Mouse (Mus musculus): ENCODE measurements at regions not wholly inside any gene's neighbourhood (a gene's known extent, or its start where the extent isn't known, plus 50 kb on each side); places are given as distances from the start of the nearest gene placed in this dataset.

DNA sequence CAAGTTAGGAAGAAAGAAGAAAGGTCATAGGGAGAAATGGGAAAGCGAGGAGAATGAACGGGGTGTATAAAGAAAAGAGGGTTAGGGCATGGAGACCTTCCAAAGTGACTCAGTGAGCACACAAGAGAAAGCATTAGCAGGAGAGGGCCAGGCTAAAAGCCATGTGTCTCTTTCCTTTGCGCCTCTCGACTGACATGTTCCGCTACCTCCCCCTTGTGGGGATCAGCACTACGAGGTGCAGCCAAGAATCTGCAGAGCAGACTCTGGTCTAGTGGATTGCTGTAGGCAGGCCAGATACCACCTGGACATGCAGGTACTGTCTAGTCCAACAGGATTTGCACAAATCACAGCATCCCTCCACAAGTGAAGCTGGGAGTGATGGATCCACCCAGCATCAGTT is 54.0 kb downstream of the Kcna5 start:
- Histone ChIP-seq H3K4me3 (no peak overlapping the region), H3K27me3 (no peaks in the 10 kb centered on the region; the same call in 1 of the 2 replicates), H3K9me3 (no peaks in the 10 kb centered on the region), H3K27ac (replicated peaks) (no peak overlapping the region), H3K9ac (no peak overlapping the region), H3K4me2 (no peak overlapping the region), H3K36me3 (no peaks in the 10 kb centered on the region), H3K4me1 (replicated peaks) (peaks cover 4% of the 10 kb centered on the region; the same call in 1 of the 2 replicates)
- WGBS, result 60% methylated on average over 6 of the region's 6 CpGs
- ATAC-seq (ENCODE audit: low read depth), result no peak

DNA sequence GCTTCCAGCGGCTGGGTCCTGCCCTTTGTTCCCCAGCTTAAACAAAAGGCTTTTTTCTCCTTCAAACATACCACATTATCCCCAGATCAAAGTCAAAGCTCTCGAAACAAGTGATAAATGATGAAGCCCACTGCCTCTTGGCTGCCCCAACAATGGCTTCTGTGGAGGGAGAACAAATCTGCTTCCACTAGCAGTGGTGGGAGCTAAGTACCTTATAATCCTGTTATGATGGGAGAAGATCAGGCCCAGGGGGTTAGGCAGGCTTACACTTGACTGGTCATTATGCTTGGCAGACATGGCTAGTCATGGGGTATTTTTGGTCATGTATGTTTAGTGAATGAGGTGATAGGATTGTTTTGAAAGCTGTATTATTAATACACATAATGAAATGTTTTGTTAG is 57.7 kb downstream of the Kcna5 start:
- no peak overlapping the region for H3K4me3 ChIP-seq
- H3K4me1 ChIP-seq (replicated peaks), result peaks cover 4% of the 10 kb centered on the region; the same call in 1 of the 2 replicates
- no peak overlapping the region for H3K4me2 ChIP-seq
- no peak for ATAC-seq (ENCODE audit: low read depth)
- H3K27ac ChIP-seq (replicated peaks), result no peak overlapping the region
- no peaks in the 10 kb centered on the region for H3K27me3 ChIP-seq
- H3K36me3 ChIP-seq, result no peaks in the 10 kb centered on the region
- no peaks in the 10 kb centered on the region for H3K9me3 ChIP-seq
- no peak overlapping the region for H3K9ac ChIP-seq
- 6% methylated on average over 2 of the region's 2 CpGs for WGBS

DNA sequence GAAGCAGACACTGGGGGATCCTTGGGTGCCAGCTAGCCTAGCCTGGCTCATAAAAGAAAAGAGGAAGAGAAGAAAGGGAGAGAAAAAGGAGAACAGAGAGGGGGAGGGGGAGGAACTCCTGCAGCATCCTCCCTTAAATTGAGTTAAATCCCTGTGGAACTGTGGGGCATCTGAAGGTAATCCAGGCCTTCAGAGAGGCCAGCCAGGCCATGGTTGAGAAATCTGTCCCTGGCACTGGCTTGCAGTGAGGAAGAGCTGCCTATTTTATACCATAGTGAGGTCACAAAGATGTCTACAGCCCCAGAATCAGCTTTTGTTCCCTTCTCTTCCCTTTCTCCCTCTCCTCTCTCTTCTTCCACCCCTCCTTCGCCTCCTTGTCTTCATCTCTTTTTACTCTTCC is 58.5 kb downstream of the Kcna5 start:
- Histone ChIP-seq H3K27ac (replicated peaks) (no peak overlapping the region), H3K27me3 (no peaks in the 10 kb centered on the region), H3K36me3 (no peaks in the 10 kb centered on the region), H3K4me2 (no peak overlapping the region), H3K4me1 (replicated peaks) (peaks cover 4% of the 10 kb centered on the region; the same call in 1 of the 2 replicates), H3K9ac (no peak overlapping the region), H3K9me3 (no peaks in the 10 kb centered on the region), H3K4me3 (no peak overlapping the region)
- 73% methylated on average over 1 of the region's 1 CpGs for WGBS
- no peak for ATAC-seq (ENCODE audit: low read depth)

DNA sequence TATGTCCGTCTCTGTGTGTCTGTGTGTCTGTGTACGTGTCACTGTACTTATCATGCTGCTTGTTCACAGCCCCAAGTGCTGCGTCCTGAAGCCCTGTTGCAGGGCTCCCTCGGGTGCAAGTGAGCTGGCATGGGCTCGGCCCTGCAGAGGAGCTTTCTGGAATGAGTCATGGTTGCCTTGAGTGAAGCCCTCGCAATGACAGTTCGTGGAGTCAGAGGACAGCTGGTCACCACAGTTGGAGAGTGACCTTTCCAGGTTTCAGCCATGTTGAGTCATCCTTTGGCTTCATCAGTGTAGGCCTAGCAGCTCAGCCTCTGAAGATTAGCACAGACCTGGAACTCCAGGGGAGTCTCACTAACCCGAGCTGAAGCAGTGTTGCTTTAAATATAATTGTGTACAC is 59.7 kb downstream of the Kcna5 start:
- H3K27ac ChIP-seq (replicated peaks), result no peak overlapping the region
- H3K36me3 ChIP-seq, result no peaks in the 10 kb centered on the region
- no peak overlapping the region for H3K4me2 ChIP-seq
- 78% methylated on average over 8 of the region's 8 CpGs for WGBS
- no peak for ATAC-seq (ENCODE audit: low read depth)
- H3K27me3 ChIP-seq, result no peaks in the 10 kb centered on the region
- H3K9ac ChIP-seq, result no peak overlapping the region
- H3K9me3 ChIP-seq, result no peaks in the 10 kb centered on the region
- peaks cover 9% of the 10 kb centered on the region; the same call in 1 of the 2 replicates for H3K4me1 ChIP-seq (replicated peaks)
- H3K4me3 ChIP-seq, result no peak overlapping the region

DNA sequence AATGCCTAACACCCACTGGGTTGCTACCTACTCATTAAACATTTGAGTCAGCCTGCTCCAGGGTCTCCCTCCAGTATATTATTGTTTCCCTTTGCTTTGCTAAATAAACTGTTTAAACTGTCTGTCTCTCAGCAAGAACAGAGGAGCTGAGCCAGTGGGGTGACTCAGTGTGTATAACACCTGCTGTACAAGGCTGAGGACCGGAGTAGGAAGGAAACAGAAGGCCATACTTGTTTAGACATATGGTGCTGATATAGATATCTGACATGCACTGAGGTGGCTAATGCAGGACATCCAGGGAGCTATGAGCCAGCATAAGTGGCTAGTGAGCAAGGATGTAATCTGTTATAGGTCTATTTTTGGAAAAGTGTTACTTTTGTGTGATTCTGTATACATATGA is 81.5 kb downstream of the Kcna5 start:
- Histone ChIP-seq H3K9ac (no peak overlapping the region), H3K36me3 (no peaks in the 10 kb centered on the region), H3K27me3 (no peaks in the 10 kb centered on the region), H3K4me3 (no peak overlapping the region), H3K9me3 (no peaks in the 10 kb centered on the region), H3K27ac (replicated peaks) (no peak overlapping the region), H3K4me2 (no peak overlapping the region), H3K4me1 (replicated peaks) (no peaks in the 10 kb centered on the region)
- no peak for ATAC-seq (ENCODE audit: low read depth)
- 59% methylated on average over 1 of the region's 1 CpGs for WGBS

DNA sequence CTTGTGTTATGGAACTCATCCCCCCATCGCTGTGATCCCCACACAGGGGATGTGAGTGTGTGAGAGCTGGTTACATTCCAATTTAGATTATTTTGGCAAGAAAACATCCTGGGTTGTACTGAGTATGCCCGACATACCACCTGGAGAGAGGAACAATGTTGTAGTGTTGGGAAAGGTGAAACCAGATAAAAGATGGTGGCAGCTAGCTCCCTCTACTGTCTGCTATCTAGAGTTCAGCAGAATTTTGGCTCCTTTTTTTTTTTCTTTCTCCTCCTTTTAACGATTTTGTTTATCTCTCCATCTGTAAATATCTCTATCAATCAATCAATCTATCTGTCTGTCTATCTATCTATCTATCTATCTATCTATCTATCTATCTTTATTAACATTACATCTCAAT is 89.7 kb downstream of the Kcna5 start:
- Histone ChIP-seq H3K9me3 (no peaks in the 10 kb centered on the region), H3K27ac (replicated peaks) (no peak overlapping the region), H3K9ac (no peak overlapping the region), H3K4me1 (replicated peaks) (no peaks in the 10 kb centered on the region), H3K36me3 (no peaks in the 10 kb centered on the region), H3K4me2 (no peak overlapping the region), H3K4me3 (no peak overlapping the region), H3K27me3 (no peaks in the 10 kb centered on the region)
- no peak for ATAC-seq (ENCODE audit: low read depth)
- 39% methylated on average over 3 of the region's 3 CpGs for WGBS

DNA sequence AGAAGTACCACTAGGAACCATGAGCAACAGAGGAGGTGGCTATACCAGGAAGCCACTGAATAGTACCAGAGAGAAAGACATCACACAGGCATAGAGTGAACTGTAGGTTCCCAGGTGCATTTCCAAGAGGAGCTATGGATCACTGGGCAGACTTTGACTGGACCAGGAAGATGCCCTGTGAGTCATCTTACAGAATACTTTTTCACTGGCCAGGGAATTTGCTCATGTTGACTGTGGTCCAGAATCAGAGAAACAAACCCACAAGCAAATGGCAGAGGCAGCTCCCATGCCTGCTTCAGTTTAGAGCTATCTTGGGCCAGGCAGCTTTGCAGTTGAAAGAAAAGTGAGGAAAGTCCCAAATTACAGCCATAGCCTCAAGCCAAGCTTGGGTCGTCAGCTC is 95.0 kb downstream of the Kcna5 start:
- Histone ChIP-seq H3K36me3 (no peaks in the 10 kb centered on the region), H3K4me1 (replicated peaks) (no peaks in the 10 kb centered on the region), H3K4me2 (no peak overlapping the region), H3K9me3 (no peaks in the 10 kb centered on the region), H3K9ac (no peak overlapping the region), H3K27ac (replicated peaks) (no peak overlapping the region), H3K4me3 (no peak overlapping the region), H3K27me3 (no peaks in the 10 kb centered on the region)
- ATAC-seq (ENCODE audit: low read depth), result no peak
- WGBS, result 57% methylated on average over 1 of the region's 1 CpGs

DNA sequence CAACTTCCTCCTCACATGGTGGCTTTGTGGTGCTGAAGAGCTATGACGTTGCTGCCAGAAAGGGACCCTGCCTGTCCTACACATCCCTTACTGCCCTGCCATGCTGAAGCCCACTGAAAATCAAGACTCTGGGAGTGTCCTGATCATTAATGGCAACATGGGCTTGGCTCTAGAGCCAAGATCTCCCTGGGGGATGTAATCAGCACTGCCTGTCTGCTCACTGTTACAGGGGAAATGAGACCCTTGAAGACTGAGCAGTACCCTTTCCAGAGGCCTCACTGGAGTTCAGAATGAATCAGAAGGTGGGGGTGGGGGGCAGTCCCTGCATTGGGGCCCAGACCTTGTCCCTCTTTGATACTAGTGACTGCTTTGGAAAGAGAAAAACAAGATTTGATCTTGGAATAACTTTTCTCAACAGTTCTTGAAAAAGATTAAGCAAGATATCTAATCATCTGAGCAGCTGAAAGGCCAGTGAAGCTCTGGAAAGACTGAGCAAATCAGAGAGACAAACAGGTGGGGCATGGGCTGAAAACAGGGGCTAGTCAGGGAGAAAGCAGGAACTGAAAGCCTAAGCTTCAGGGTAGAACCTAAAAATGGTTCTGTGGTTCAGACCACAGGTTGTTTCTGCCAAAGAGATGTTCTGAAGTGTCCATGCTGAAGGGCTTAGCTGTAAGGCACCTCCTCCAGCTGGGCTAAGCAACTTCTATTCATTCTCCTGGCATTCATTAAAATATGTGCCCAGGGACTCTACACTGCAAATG is 97.1 kb downstream of the Kcna5 start:
- H3K4me2 ChIP-seq, result no peak overlapping the region
- no peak for ATAC-seq (ENCODE audit: low read depth)
- H3K9me3 ChIP-seq, result no peaks in the 10 kb centered on the region
- WGBS, result 77% methylated on average over 1 of the region's 1 CpGs
- H3K9ac ChIP-seq, result no peak overlapping the region
- H3K36me3 ChIP-seq, result no peaks in the 10 kb centered on the region
- no peak overlapping the region for H3K27ac ChIP-seq (replicated peaks)
- no peaks in the 10 kb centered on the region for H3K27me3 ChIP-seq
- H3K4me1 ChIP-seq (replicated peaks), result no peaks in the 10 kb centered on the region
- no peak overlapping the region for H3K4me3 ChIP-seq

DNA sequence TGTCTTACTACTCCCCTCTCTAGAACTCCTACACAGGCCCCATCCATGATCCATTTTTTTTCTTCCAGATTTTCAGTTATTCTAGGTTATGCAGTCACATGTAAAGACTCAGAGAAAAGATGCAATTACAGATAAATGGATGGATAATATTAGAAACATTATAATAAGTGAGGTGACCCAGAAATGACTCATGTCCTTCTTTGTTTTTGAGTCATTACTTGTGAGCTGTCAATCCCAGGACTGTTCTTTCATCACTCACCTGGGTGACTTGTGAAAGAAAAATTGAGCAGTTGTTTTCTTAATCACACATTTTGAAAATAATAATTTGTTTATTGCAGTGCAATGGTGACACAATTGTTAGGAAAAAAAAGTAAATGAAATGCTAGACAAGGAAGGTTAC is 108.0 kb downstream of the Kcna5 start:
- ATAC-seq (ENCODE audit: low read depth), result no peak
- Histone ChIP-seq H3K4me2 (no peak overlapping the region), H3K4me1 (replicated peaks) (no peaks in the 10 kb centered on the region), H3K27ac (replicated peaks) (no peak overlapping the region), H3K4me3 (no peak overlapping the region), H3K27me3 (no peaks in the 10 kb centered on the region), H3K9ac (no peak overlapping the region), H3K9me3 (no peaks in the 10 kb centered on the region), H3K36me3 (no peaks in the 10 kb centered on the region)

DNA sequence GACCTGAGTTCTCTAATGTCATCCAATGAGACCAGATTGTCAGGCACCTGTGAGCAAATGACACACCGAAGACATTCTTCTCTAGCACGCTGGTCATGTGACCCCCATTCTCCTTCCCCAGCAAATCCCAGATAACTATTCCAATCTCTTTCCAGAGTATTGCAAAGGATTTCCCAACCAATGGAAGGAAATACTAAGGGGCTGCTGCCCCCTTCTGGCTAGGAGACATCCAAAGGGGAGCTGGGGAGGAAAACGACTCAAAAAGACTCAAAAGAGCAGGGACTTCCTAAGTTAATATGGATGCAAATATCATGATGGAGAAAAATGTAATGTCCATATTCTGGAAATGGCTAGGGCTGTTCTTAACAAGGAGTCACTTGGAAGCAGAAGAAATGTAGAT is 129.5 kb downstream of the Kcna5 start:
- Histone ChIP-seq H3K4me1 (replicated peaks) (no peaks in the 10 kb centered on the region), H3K27ac (replicated peaks) (no peak overlapping the region), H3K9ac (no peak overlapping the region), H3K4me3 (no peak overlapping the region), H3K36me3 (no peaks in the 10 kb centered on the region), H3K4me2 (no peak overlapping the region), H3K27me3 (no peaks in the 10 kb centered on the region), H3K9me3 (no peaks in the 10 kb centered on the region)
- ATAC-seq (ENCODE audit: low read depth), result no peak
- WGBS, result 48% methylated on average over 3 of the region's 3 CpGs

DNA sequence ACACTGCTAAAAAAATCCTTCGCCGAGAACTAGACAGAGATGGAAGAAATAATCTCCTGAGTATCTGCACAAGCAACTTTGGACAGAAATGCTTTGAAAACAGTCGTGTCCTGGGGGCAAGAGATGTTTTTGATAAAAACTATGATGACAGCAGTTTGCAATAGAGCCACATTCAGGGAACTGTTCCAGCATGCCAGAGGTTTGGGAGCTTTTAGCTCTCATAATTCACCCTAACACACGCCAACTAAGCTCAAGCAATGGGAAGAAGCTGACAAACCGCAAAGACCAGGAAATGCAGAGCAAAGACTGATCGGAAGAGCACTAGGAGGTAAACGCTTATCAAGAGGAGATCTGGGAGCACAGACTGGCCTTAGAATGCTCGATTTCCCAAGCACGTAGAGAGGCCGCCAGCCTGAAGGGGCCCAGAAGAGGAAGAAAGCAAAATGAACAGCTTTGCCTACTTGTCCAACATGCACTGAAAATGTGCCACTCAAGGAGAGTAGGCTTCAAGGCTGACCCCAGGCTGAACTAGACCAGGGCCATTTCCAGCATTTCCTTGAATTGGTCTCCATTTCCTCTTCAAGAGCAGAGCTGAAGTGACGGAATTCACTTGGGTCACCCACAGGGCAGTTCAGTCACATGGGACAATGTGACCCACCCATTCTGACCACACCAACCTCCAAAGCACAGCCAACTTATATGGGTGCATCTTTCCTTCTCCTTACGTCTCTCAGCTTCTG is 130.7 kb downstream of the Kcna5 start:
- Histone ChIP-seq H3K4me2 (no peak overlapping the region), H3K4me1 (replicated peaks) (no peaks in the 10 kb centered on the region), H3K27ac (replicated peaks) (no peak overlapping the region), H3K36me3 (no peaks in the 10 kb centered on the region), H3K4me3 (no peak overlapping the region), H3K27me3 (no peaks in the 10 kb centered on the region), H3K9ac (no peak overlapping the region), H3K9me3 (no peaks in the 10 kb centered on the region)
- ATAC-seq (ENCODE audit: low read depth), result no peak
- WGBS, result 82% methylated on average over 12 of the region's 12 CpGs

DNA sequence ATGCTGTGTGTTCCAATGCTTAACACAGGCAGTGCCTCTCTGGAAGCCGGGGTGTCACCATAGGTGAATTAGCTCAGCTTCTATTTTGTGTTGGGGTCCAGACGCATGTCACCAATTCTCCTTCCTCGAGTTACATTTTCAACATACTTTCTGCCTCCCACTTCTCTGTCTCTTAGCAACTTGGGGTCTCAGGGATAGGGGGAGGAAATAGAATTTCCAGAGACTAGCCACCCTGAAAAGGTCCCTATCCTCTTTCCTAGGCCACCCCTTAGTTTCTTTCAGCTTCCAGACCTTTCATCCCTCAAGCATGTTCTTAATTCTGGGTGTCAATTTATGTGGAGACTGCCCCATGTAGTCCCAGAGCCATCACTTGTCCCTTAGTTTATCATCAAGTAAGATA is 135.6 kb downstream of the Kcna5 start:
- Histone ChIP-seq H3K4me1 (replicated peaks) (peaks cover 13% of the 10 kb centered on the region), H3K9me3 (no peaks in the 10 kb centered on the region), H3K36me3 (no peaks in the 10 kb centered on the region), H3K27me3 (no peaks in the 10 kb centered on the region), H3K4me3 (no peak overlapping the region), H3K9ac (no peak overlapping the region), H3K27ac (replicated peaks) (no peak overlapping the region), H3K4me2 (no peak overlapping the region)
- ATAC-seq (ENCODE audit: low read depth), result no peak
- WGBS, result 76% methylated on average over 3 of the region's 3 CpGs

DNA sequence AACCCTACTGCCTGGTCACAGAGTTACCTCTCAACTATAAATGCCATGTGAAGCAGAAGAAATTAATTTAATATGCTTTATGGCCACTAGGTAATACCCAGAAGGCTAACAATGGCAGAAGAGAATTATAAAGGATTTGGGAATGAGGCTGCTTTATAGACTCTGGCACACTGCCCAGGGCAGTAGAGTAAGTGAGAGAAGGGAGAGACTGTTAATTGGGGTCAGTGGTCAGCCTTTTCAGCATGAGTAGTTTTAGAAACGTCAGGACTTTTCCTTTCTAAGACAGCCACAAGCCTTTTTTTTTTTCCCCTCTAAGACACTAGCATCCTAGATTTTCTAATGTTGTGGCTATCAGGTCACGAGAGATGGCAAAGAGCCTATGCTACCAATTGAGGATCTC is 136.6 kb downstream of the Kcna5 start:
- no peak overlapping the region for H3K4me2 ChIP-seq
- 35% methylated on average over 2 of the region's 2 CpGs for WGBS

More for the DNA sequence above, 136.6 kb downstream of the Kcna5 start:
- H3K4me3 ChIP-seq, result no peak overlapping the region
- no peak overlapping the region for H3K27ac ChIP-seq (replicated peaks)
- H3K9ac ChIP-seq, result no peak overlapping the region
- no peaks in the 10 kb centered on the region for H3K36me3 ChIP-seq
- H3K27me3 ChIP-seq, result no peaks in the 10 kb centered on the region
- H3K9me3 ChIP-seq, result no peaks in the 10 kb centered on the region
- ATAC-seq (ENCODE audit: low read depth), result no peak
- peaks cover 13% of the 10 kb centered on the region for H3K4me1 ChIP-seq (replicated peaks)

Data from neural tube, embryonic 13.5 days (tissue).